Mouse (Mus musculus) brain, embryonic 14.5 days (tissue): Measurements from ENCODE around the gene Rubcnl.

Experiments
- CTCF ChIP-seq: fragments of 200-500 bp; IDR thresholded peaks from 2 replicates; pipeline ENCODE4 v1.5.1; 2012; ENCODE audit warnings: inconsistent platforms, mild to moderate bottlenecking, moderate library complexity, borderline replicate concordance; ENCODE audit not compliant: insufficient read depth, insufficient read length; ENCODE audit errors: extremely low read depth
- POLR2A ChIP-seq: fragments of 200-500 bp; IDR thresholded peaks from 2 replicates; pipeline ENCODE4 v1.6.1; 2012; ENCODE audit warnings: mild to moderate bottlenecking, inconsistent platforms, borderline replicate concordance; ENCODE audit not compliant: poor library complexity, insufficient read depth, insufficient read length, severe bottlenecking; ENCODE audit errors: extremely low read depth

DNA sequence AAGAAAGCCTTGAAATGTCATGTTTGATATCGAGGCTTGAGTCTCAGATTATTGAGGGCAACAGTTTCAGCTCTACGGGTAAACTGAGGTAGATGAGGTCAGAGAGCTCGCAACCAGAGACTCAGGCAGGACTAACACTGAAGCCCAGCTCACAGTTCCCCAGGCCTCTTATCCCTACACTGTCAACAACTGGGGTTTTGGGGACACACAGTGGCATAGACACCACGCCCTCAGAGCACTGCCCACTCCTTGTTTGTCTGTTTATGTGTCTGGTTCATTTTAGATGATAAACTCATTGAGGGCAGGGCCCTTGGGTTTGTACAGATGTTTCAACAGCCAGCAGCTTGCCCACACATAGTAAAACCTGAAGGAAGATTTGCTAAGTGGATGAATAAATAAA, 25.9 kb upstream of the Rubcnl start:
- TF ChIP-seq POLR2A, result no peak
- TF ChIP-seq CTCF, result no peak
